Mouse (Mus musculus) right cerebral cortex, adult 18-20 months (tissue): Measurements from ENCODE around the gene Clasp1.
"Not testable (repeated sequence)": the region's sequence is repeated elsewhere in the genome, so short reads cannot be mapped to it uniquely, and the experiment has no call there.

Source experiments
- DNase-seq: peaks from one replicate; pipeline ENCODE4 v3.0.0; 2022; ENCODE audit warnings: mixed read lengths

Clasp1 gene

DNA sequence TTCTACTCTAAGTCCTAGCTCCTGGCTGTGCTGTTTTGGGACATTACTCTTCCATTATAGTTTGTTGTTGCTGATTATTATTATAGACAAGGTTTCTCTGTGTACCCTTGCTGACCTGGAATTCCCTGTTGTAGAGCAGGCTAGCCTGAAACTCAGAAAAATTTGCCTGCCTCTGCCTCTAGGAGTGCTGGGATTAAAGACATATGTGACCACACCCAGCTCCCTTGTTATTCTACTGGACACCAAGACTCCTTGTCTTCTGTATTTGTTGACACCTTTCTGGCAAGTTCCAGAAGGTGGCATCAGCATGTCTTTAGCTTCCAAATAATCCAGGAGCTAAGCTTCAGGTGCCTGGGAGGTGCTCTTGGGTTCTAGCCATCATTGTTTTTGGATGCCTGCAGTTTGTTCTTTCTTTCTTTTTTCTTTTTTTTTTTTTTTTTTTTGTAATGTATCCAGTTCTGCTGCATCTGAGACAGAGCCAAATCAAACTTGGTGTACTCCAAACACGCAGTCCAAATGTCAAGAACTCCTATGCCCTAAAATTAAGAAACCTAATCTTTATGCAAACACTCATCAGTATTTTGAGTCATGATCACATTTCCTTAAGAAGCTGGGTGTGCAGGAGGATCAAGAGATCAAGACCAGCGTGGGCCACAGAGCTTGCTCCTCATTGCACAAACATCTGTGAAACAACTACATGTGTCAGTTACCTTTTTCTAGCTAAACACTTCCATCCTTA is 208.8 kb downstream of the Clasp1 start:
- DNase-seq = no peak

DNA sequence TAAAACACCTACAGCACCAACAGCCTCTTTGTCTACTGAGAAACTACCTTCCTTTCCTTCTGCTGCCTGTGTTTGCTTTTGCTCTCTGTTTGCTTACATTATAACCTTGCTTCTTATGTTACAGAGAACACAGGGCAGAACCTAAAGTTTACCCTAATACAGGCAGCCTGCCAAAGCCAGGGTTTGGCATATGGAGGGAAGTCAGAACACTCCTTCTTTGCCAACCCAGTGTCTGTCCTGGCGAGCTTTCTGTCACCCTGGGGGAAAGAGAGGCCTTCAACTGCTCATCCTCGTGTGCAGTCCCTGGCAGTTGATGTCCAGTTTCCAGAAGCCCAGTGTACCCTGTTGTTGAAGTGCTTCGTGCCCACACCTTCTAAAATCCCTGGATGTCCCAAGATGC is 209.5 kb downstream of the Clasp1 start:
- DNase-seq = no peak

DNA sequence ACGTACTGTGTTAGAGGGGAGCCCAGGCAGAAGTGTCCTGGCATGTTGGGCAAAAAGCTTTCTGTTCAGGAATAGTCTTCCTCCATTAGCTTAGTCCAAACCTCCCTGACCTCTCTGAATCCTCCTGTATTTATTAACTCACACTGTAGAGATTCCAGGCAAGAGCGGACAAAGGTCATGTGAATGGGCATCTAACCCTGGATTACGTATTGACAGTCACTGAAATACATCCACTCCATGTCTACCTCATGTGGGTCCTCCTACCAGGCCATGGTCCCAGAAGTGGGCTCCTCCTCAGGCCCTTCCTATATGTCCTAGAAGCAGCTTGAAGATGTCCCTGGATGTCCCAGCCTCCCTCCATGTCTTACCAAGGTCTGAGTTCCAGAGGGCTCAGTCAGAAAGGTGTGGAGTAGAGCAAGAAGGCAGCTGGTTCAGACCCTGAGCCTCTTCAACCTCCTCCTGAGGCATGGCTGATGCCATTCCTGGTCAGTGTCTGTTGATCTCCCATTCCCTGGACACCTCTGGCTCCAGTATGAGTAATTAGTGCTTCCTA is 224.8 kb downstream of the Clasp1 start:
- DNase-seq = no peak

DNA sequence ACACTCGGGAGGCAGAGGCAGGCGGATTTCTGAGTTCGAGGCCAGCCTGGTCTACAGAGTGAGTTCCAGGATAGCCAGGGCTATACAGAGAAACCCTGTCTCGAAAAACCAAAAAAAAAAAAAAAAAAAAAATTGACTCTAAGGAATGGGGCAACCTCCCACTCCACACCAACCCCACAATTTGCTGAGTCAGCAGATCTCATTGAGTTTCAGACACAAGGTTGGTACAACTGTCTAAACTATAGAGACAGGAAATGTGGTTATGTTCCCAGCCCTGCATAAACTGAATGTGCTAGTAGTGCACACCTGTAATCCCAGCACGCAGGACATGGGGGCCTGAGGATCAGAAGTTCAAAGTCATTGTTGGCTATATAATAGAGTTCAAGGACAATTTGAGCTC is 232.2 kb downstream of the Clasp1 start:
- DNase-seq = not testable (repeated sequence)

DNA sequence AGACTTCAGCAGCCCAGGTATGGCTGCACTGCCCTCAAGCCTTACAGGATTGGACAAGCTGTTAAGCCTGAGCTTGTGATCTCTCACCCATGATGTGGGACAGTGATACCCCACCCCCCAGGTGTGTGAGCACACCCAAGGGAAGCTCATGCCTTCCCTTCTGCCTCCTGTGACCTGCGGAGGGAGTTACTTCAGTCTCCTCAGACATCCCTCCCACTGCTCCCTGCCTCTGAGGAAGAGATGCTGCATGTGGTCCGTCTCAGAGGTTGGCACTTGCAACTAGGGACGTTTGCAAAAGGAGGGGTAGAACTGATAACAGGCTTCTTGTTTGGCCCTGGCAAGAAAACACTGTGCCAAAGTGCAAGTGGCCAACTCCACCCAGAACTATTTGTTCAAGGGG is 234.0 kb downstream of the Clasp1 start:
- DNase-seq = no peak

DNA sequence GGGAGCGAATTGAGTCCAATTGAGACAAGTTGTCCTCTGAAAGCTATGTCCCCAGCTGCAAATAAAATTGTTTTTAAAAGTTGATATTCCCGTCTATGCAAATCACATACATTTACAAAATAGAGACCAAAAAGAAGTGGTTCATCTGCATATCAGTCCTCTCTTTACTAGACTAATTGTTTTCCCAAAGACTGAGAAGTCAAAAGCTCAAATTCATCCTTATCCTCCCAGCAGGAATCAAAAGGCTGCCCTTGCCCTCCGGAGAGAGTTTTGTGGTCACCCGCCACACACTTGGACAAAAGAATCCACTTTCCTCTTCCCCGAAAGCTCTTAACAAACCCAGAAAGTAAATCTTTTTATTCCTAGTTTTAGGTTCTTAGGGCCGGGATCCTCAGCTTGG is 236.6 kb downstream of the Clasp1 start:
- no peak for DNase-seq

DNA sequence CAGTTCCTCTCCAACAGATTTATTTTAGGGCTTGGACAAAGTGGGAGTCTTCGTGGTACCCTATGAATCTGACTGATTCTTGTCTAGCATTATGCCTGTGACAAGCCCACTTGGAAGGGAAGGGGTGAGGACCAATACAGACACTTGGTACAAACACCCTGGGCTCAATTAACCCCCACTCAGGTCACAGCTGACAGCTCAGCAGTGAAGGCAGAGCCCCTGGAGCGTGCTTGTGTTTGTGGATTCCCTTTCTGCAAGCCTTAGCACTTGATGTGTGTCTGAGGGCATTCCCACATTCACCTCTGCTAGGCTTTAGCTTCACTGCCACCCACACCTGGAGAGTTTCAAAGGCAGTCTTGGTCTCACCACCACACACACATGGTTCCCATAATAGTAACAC is 237.1 kb downstream of the Clasp1 start:
- no peak for DNase-seq

DNA sequence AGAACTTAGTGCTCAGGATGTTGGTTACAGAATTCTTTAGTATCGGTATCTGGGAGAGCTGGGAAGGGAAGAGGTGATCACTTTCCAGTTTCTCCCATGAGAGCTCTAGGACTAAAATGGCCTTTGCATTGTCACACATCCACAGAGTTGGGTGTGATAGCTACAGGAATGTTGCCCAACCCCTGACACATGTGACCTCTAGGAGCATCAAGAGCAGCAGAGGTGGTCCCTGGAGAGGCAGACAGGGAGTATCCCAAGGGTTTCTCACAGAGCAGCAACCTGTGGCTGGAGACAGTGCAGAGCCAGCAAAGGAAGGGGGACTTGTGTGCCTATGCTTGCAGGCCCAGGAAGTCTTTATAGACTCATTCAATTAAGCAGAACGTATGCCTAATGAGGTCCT is 237.6 kb downstream of the Clasp1 start:
- DNase-seq = no peak

DNA sequence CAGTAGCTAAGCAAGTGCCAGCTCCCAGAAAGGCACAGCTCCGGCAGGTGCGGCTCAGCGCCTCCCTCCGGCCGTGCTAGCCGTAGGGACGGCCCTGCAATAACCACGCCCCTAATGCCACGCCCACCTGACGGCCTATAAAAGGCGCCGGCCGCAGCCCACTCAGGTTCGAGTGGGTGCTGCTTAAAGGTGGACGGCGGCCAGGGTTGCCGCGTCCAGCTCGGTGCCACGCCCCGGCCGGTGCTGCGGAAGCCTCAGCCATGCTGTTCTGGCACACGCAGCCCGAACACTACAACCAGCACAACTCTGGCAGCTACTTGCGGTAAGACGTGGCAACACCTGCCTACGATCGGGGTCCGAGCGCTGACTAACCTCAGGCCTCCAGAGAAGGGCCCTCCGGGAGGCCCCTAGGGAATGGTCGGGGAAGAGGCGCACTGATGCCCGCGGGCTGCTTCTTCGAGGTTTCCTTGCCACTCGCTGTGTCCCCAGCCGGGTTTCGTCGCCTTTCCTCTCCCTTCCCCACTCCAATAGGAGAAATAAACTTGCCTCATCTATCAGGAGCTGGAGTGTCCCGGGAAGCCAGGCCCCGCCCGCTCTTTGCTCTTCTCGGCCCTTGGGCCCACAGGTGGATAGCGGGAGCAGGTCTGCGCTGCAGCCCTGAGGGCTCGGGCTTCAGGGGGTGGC is 239.1 kb downstream of the Clasp1 start, which contains the start of gene Tfcp2l1:
TSS of gene Tfcp2l1 (plus strand) at position 165 of the 684 bp plus-strand sequence.
- DNase-seq = peak; percentile 55

DNA sequence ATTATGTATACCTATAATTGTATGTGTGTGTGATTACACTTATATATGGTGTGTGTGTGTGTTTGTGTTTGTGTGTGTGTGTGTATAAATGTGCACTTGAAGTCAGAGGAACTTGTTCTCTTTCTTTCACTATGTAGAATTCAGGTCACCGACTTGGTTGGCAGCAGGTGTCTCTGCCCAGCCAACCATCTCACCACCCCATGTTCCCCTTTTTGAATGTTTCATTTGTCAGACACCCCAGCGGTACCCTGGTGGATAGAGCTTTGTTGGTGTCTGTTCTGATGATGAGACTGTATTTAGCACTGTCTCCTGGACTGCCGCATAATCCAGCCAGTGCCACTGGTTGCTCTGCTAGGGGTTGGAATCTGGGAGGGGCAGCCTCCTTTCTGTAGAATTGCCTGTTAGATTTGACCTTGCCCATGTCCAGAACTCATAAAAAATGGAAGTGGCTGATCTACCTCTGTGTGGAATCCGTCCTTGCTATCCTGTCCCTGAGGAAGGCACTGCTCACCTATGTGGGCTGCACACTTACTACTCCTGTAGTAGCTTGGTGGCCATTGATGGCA is 244.6 kb downstream of the Clasp1 start:
- no peak for DNase-seq

DNA sequence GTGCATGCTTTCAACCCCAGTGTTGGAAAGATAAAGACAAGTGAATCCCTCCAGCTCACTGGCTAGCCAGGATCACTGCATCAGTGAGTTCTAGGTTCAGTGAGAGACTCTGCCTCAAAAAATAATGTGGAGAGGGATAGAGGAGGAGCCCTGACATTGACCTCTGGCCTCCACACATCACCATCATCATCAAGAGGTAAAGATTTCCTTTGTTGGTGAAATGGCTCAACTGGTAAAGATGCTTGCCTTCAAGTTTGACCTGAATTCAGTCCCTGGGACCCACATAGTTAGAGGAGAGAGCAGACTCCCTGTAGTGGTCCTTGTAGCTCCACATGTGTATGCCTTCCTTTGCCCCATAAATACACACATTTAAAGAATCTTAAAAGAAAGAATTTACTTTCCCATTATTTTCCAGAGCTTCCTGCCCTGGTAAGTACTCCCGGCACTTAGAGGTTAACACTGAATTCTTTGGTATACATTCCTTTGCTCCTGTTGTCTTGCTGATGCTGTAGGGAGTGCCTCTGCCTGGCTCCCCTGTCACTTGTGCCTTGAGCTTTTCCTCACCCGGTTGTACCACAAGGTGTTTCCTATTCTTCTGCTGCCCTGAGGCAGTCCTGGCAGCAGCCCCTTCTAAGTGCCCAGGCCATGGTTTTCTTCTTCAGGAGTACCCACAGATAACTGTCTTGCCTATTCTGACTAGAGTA is 253.6 kb downstream of the Clasp1 start:
- DNase-seq = no peak

DNA sequence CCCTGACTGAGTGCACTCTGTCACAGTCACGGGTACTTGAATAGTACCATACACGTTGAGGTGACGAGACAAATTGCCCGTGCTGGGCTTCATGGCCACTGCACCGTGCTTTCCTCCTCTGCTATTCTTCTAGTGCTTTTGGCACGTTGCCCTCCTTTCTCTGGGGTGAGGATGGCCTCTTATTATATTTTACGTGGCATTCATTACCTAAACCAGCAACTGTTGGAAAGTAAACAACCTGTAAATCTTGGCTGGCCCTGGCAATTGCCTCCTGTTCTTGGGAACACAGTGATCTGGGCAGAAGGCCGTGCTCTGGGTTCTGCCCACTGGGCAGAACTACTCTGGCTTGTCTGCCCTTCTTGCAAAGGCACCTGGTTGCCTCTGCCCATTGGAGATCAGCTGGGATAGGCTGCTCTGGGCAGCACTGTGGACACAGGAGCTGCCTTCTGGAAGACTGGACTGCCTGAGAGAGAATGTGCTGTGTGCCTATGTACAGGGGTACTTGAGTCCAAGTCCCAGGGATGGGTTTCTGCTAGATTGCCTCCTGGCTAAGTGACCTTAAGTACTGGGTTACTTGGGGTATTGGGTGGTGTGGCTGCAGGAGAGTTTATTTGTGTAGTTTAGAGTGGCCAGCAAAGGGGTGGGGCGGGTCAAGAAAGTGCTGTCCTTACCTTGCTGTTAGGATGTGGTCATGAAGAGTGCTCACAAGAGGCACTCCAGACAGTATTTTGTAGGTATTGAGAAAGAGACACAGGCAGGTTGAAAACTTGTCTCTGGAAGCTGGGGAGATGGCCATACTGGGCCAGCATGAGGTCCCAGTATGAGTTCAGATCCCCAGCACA is 254.5 kb downstream of the Clasp1 start:
- no peak for DNase-seq

DNA sequence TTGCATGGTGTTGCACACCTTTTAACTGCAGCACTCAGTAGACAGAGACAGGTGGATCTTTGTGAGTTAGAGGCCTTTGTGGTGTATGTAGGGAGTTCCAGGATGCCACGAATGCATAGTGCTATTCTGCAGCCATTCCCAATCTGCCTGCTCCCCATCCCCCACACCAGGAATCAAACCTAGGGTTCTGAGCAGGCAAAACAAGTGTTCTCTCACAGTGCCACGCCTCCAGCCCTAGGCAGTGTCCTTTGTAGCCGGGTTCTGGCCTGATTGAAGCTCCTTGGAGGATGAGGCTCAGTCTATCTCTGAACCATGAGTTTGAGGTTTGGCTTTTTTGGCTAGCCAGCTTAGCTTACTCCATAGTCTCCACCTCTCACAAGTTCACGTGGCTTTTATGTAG is 256.8 kb downstream of the Clasp1 start:
- DNase-seq = no peak

DNA sequence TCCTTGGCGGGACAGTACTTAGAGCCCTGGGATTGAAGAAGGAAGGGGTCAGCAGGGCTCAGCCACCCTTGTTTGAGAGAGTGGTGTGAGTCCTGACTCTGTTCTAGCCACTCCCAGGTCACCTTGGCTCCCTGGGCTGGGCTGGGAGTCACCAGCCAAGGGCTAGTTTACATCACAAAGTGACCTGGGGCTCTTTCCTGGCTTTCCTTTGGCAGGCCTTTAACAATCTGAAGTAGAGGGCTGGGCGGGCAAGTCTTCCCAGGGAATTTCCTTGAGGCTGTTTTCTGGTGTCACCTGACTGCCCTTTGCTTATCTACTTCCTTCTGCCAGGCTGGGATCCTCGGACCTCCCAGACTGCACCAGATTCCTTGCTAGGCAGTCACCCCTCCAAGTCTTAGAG is 259.2 kb downstream of the Clasp1 start:
- DNase-seq = no peak

DNA sequence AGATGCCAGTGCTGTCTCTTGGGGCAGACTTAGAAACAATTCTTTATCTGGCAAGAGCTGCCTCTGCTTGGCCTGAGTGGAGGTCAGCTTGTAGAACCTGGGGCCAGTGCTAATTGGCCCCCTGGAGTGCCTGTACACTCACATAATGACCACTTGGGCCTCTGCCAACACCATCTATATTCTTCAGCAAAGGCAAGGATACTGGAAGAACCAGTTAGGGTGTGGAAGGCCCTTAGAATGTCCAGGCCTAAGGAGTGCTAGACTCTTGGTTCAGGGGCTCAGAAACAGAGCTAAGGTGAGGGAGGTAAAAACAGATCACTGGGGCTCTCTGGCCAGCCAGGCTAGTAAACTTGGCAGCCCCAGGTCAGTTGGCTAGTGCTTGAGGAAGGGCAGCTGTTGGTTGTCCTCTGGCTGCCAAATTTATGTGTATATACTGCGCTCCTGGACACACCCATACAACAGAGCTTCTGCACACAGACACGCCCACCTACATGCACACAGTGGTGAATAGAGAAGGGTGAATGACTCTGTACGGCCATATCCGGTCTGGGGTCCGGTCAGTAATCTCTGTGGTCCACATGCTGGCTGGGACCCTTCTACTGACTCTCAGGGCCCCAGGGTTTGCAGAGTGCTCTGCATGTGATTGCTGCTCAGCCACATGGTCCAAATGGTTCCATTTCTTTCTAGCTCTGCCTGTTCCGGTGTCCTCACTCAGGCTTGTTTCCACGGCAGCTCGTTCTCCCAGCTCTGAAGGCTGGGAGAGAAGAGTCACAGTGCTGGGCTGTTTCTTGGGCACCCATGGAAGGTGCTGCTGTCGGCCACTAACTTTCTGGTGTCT is 261.3 kb downstream of the Clasp1 start:
- DNase-seq = no peak

DNA sequence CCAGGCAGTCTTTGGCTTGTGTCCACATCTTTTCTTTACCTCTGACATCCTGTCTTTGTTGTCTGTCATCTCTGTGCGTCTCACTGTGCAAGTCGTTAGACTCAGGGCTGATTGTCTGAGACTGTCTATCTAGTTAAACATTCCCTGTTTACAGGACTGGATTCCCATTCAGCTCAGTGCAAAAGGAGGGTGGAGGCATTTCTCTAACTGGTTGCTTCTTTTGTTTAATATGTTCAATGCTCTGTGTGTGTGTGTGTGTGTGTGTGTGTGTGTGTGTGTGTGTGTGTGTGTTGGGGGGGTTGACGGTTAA is 261.9 kb downstream of the Clasp1 start:
- DNase-seq = no peak

DNA sequence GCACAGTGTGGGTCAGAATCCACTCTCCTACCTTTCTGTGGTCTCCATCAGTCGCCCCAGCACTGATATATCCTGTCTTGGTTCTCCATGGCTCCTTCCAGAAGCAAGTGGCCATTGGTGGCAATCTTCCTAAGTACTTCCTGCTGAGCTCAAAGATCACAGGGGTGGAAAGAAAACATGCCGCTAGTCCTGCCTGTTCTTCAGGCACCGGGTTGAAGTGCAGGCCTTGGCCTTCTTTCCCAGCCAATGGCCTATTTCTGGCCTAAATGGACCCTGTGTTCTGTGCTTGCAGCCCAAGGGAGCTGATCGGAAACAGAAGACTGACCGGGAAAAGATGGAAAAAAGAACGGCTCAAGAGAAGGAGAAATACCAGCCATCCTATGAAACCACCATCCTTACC is 269.9 kb downstream of the Clasp1 start:
- no peak for DNase-seq

DNA sequence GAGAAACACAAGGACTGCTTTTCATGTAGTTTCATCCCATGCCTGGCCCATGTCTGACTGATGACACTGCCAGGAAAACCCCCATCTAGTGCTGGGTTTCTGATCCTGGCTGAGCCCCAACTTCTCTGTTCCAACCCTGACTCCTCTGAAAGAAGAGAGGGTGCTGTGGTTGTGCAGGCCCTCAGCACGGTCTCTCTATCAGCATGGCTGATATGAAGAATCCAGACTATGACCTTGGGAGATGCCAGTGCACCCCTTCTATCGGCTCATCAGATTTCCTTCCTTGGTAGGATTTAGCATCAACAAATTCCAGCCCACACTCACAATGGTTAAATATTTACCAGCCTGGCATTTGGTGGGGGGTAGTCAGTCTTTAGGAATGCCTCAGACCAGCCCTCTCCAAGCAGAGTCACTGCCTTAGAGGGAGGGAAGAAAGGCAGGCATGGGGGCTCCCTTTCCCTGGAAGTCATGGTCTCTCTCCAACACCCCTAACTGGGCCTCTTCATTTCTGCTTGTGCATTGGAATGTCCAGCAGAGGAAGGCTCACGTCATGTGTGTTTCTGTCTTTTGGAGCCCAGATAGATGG is 272.1 kb downstream of the Clasp1 start:
- no peak for DNase-seq
